Mouse (Mus musculus) ES-Bruce4 (cell line): ENCODE results near the gene Spsb4.

Experiments
- CTCF ChIP-seq: IDR thresholded peaks from one replicate; pipeline ENCODE4 v1.8.1; 2011; ENCODE audit warnings: low read depth, low read length
- EP300 ChIP-seq: IDR thresholded peaks from 2 replicates; pipeline ENCODE4 v1.6.1; 2011; ENCODE audit warnings: low read depth, low read length; ENCODE audit not compliant: insufficient read depth

DNA sequence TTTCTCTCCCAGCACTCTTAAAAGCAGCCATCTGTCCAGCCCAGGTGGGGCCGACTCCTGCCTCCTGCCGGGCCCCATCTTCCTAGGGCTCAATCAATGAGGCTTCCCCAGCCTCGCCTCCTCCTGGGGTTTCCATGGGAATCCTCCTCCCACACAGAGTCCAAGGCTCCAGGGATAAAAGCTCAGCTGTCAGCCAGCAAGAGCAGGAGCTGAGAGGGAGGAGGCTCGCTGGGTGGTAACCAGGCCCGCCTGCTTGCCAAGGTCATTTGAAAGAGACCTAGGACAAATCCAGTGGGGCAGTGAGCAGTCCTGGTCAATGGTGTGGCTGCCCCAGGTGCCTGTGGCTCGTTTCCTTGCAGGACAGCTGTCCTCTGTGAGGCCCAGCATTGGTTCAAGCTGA, 5.5 kb downstream of the Spsb4 start:
- TF ChIP-seq EP300 (peak; percentile 73; the same call in 1 of the 2 replicates), CTCF (no peak)
